Mouse (Mus musculus): ENCODE results near the gene Ttc37. TPM values are rescaled to one million over a fixed set of nuclear protein-coding genes. Genes with fewer than 3 reads are reported as not detected.

The Ttc37 gene
- total and polyA plus RNA-seq, 3 experiments, result 23.9 to 34.7 (median 26.7) TPM

- Histone ChIP-seq H3K36me3 (replicated peaks in 1 of 2; ENCODE audit: control insufficient read depth in 1 of 2, insufficient read depth in 1 of 2, low read length in 1 of 2) (no peaks in the 10 kb centered on the region), H3K27ac (ENCODE audit: insufficient read depth, low read depth) (no peak overlapping the region), H3K9me3 (replicated peaks; ENCODE audit: low read length) (no peaks in the 10 kb centered on the region), H3K9ac (ENCODE audit: insufficient read depth, low read depth) (no peak overlapping the region), H3K4me2 (ENCODE audit: insufficient read depth, low read depth, poor library complexity, severe bottlenecking) (no peak overlapping the region), H3K27me3 (replicated peaks) (no peaks in the 10 kb centered on the region), H3K4me1 (ENCODE audit: control insufficient read depth in 1 of 2, insufficient read depth in 2 of 2) (peaks cover 4 to 9% of the 10 kb centered on the region in 2 experiments; a peak in 2 of 4 replicates), H3K79me2 (replicated peaks; ENCODE audit: control insufficient read depth, extremely low read depth, insufficient read depth, poor library complexity, severe bottlenecking) (no peaks in the 10 kb centered on the region), H3K4me3 (replicated peaks in 1 of 3; ENCODE audit: low read depth in 2 of 3, low read length in 2 of 3, poor library complexity in 1 of 3) (no peak overlapping the region)
- dilution Hi-C loops (cut with MboI; ENCODE audit: extremely low pct_ligation_motif_present, extremely low pct_unique_long_range_greater_than_20kb, low sequenced_read_pairs), result no loop called here
- TF ChIP-seq NELFE (IDR thresholded peaks at IDR 0.05; ENCODE audit: low read depth, low read length), result no peak
- no peak for TF ChIP-seq BHLHE40 (IDR thresholded peaks at IDR 0.05; ENCODE audit: low read depth, low read length)
- TF ChIP-seq KAT2A (IDR thresholded peaks at IDR 0.05; ENCODE audit: insufficient replicate concordance, low read length), result no peak
- in situ Hi-C loops (cut with MboI; ENCODE audit: low pct_ligation_motif_present, low pct_unique_long_range_greater_than_20kb, low sequenced_read_pairs), result no loop called here
- DNase-seq (ENCODE audit: extremely low read depth), result no peak
Observed at GRCm38 (mm10) chr13:76074323-76074722, 24.2 kb upstream of the Ttc37 start.

GRCm38 (mm10) chr13:76098116-76098492 is 430 bp upstream of the Ttc37 start:
- peak overlapping the region; percentile 78 to 95 (median 80) for H3K4me3 ChIP-seq (replicated peaks in 1 of 3; ENCODE audit: low read depth in 2 of 3, low read length in 2 of 3, poor library complexity in 1 of 3)
- H3K36me3 ChIP-seq (replicated peaks in 1 of 2; ENCODE audit: control insufficient read depth in 1 of 2, insufficient read depth in 1 of 2, low read length in 1 of 2), result peaks cover 2 to 36% of the 10 kb centered on the region in 2 experiments
- peaks cover 0 to 21% of the 10 kb centered on the region in 2 experiments; a peak in 2 of 4 replicates for H3K4me1 ChIP-seq (ENCODE audit: control insufficient read depth in 1 of 2, insufficient read depth in 2 of 2)
- H3K9ac ChIP-seq (ENCODE audit: insufficient read depth, low read depth), result peak overlapping the region; percentile 11
- H3K9me3 ChIP-seq (replicated peaks; ENCODE audit: low read length), result no peaks in the 10 kb centered on the region
- in situ Hi-C loops (cut with MboI; ENCODE audit: low pct_ligation_motif_present, low pct_unique_long_range_greater_than_20kb, low sequenced_read_pairs), result no loop called here
- H3K27me3 ChIP-seq (replicated peaks), result no peaks in the 10 kb centered on the region
- H3K4me2 ChIP-seq (ENCODE audit: insufficient read depth, low read depth, poor library complexity, severe bottlenecking), result no peak overlapping the region; the same call in 1 of the 2 replicates
- H3K79me2 ChIP-seq (replicated peaks; ENCODE audit: control insufficient read depth, extremely low read depth, insufficient read depth, poor library complexity, severe bottlenecking), result peaks cover 15% of the 10 kb centered on the region
- dilution Hi-C loops (cut with MboI; ENCODE audit: extremely low pct_ligation_motif_present, extremely low pct_unique_long_range_greater_than_20kb, low sequenced_read_pairs), result no loop called here
- DNase-seq (ENCODE audit: extremely low read depth), result peak; percentile 74
- peak overlapping the region; percentile 80 for H3K27ac ChIP-seq (ENCODE audit: insufficient read depth, low read depth)
- TF ChIP-seq MYC (IDR thresholded peaks at IDR 0.05; ENCODE audit: low read depth, low read length) (0 out of 2 replicates have a peak, but pooled peaks have one; percentile 55), UBTF (IDR thresholded peaks at IDR 0.05; ENCODE audit: low read depth, low read length) (no peak), E2F4 (IDR thresholded peaks at IDR 0.05; ENCODE audit: insufficient replicate concordance, low read depth, low read length) (no peak), TBP (conservative IDR thresholded peaks at IDR 0.05; ENCODE audit: low read depth, low read length) (no peak), SIN3A (IDR thresholded peaks at IDR 0.05; ENCODE audit: low read length) (no peak), BHLHE40 (IDR thresholded peaks at IDR 0.05; ENCODE audit: low read depth, low read length) (0 out of 2 replicates have a peak, but pooled peaks have one; percentile 45), GABPA (IDR thresholded peaks at IDR 0.05; ENCODE audit: insufficient replicate concordance, low read depth, low read length) (no peak), RAD21 (IDR thresholded peaks at IDR 0.05; ENCODE audit: low read depth, low read length) (no peak), USF2 (conservative IDR thresholded peaks at IDR 0.05; ENCODE audit: low read depth, low read length) (no peak), ELF1 (IDR thresholded peaks at IDR 0.05; ENCODE audit: low read depth, low read length) (no peak), ZMIZ1 (IDR thresholded peaks at IDR 0.05; ENCODE audit: low read depth, low read length) (no peak), MXI1 (IDR thresholded peaks at IDR 0.05; ENCODE audit: low read depth, low read length) (no peak), RCOR1 (conservative IDR thresholded peaks at IDR 0.05; ENCODE audit: low read depth, low read length) (no peak), ZKSCAN1 (IDR thresholded peaks at IDR 0.05; ENCODE audit: borderline replicate concordance, low read depth, low read length) (no peak), KAT2A (IDR thresholded peaks at IDR 0.05; ENCODE audit: insufficient replicate concordance, low read length) (no peak), SMC3 (IDR thresholded peaks at IDR 0.05; ENCODE audit: low read depth, low read length) (no peak), JUN (IDR thresholded peaks at IDR 0.05; ENCODE audit: insufficient read depth, low read depth, low read length) (no peak), ETS1 (conservative IDR thresholded peaks at IDR 0.05; ENCODE audit: low read depth, low read length) (no peak), ZC3H11A (IDR thresholded peaks at IDR 0.05; ENCODE audit: low read depth, low read length) (no peak), EP300 (IDR thresholded peaks at IDR 0.05; ENCODE audit: low read length) (no peak), NELFE (IDR thresholded peaks at IDR 0.05; ENCODE audit: low read depth, low read length) (no peak), POLR2AphosphoS2 (IDR thresholded peaks at IDR 0.05; ENCODE audit: low read depth, low read length) (no peak), MAX (IDR thresholded peaks at IDR 0.05; ENCODE audit: low read length) (peak; percentile 59), IRF4 (IDR thresholded peaks at IDR 0.05; ENCODE audit: low read depth, low read length) (0 out of 2 replicates have a peak, but pooled peaks have one; percentile 7), USF1 (IDR thresholded peaks at IDR 0.05; ENCODE audit: low read depth, low read length) (no peak), CTCF (conservative IDR thresholded peaks at IDR 0.05 in 1 of 2, IDR thresholded peaks at IDR 0.05 in 1 of 2; ENCODE audit: low read depth in 2 of 2, low read length in 2 of 2) (no peak), POLR2A (IDR thresholded peaks at IDR 0.05; ENCODE audit: low read depth, low read length) (no peak), MAZ (IDR thresholded peaks at IDR 0.05; ENCODE audit: low read depth, low read length) (no peak), TCF12 (IDR thresholded peaks at IDR 0.05; ENCODE audit: low read depth, low read length) (no peak), ZNF384 (IDR thresholded peaks at IDR 0.05; ENCODE audit: low read depth, low read length) (no peak), CHD1 (IDR thresholded peaks at IDR 0.05; ENCODE audit: low read depth, low read length) (no peak), JUND (conservative IDR thresholded peaks at IDR 0.05; ENCODE audit: low read depth, low read length) (no peak), NRF1 (IDR thresholded peaks at IDR 0.05; ENCODE audit: low read depth, low read length) (peak; percentile 62)

All from CH12.LX (cell line).